Mouse (Mus musculus) gonadal fat pad, adult 2 months (tissue): ENCODE results near the gene Ildr2. TPM values are rescaled to one million over a fixed set of nuclear protein-coding genes. Genes with fewer than 3 reads are reported as not detected.
A peak's percentile ranks its signal among the peaks of the same experiment; 100 is the strongest.

ENCODE experiments used
- DNase-seq: peaks from one replicate; pipeline ENCODE4 v3.0.0-alpha.2; 2012; ENCODE audit warnings: low read depth
- polyA plus RNA-seq: library from polyadenylated mRNA; depleted of rRNA; stranded (reverse); fragments of >200 nt; gene quantifications from 2 replicates; pipeline ENCODE4 v1.2.3, GENCODE M21; 2012; rRNA removed

Gene Ildr2
- 4.1 and 6.8 TPM in 2 replicates for polyA plus RNA-seq

- no peak for DNase-seq
These were observed at the start of gene Ildr2 for GRCm38 (mm10) chr1:166253898-166254894. Gene Ildr2, plus strand, starts transcription at chr1:166254139.

GRCm38 (mm10) chr1:166204171-166204570 lies 49.8 kb upstream of the Ildr2 start:
- DNase-seq = no peak

GRCm38 (mm10) chr1:166205159-166205558 lies 48.8 kb upstream of the Ildr2 start:
- DNase-seq = no peak

GRCm38 (mm10) chr1:166209371-166209770 lies 44.6 kb upstream of the Ildr2 start:
- no peak for DNase-seq

GRCm38 (mm10) chr1:166214181-166214580 lies 39.8 kb upstream of the Ildr2 start:
- DNase-seq = no peak

GRCm38 (mm10) chr1:166238315-166238969 lies 15.5 kb upstream of the Ildr2 start, which contains the start of gene Mael:
Gene Mael, minus strand, starts transcription at chr1:166238747.
- DNase-seq = no peak

GRCm38 (mm10) chr1:166244285-166244684 lies 9.7 kb upstream of the Ildr2 start:
- DNase-seq = peak; percentile 28

GRCm38 (mm10) chr1:166255091-166255490 lies 1.2 kb downstream of the Ildr2 start:
- no peak for DNase-seq

- no peak for DNase-seq
These were observed 1.7 kb downstream of the Ildr2 start for GRCm38 (mm10) chr1:166255651-166256050.

GRCm38 (mm10) chr1:166256302-166256701 lies 2.4 kb downstream of the Ildr2 start:
- no peak for DNase-seq

- DNase-seq = no peak
These were observed 3.0 kb downstream of the Ildr2 start for GRCm38 (mm10) chr1:166256898-166257297.

GRCm38 (mm10) chr1:166259526-166259925 lies 5.6 kb downstream of the Ildr2 start:
- no peak for DNase-seq

- no peak for DNase-seq
These were observed 12.2 kb downstream of the Ildr2 start for GRCm38 (mm10) chr1:166266001-166266705.

GRCm38 (mm10) chr1:166266918-166267317 lies 13.0 kb downstream of the Ildr2 start:
- DNase-seq = no peak

- no peak for DNase-seq
These were observed 14.3 kb downstream of the Ildr2 start for GRCm38 (mm10) chr1:166268218-166268617.

- DNase-seq = no peak
These were observed 24.8 kb downstream of the Ildr2 start for GRCm38 (mm10) chr1:166278786-166279185.

GRCm38 (mm10) chr1:166279580-166280206 lies 25.8 kb downstream of the Ildr2 start:
- DNase-seq = no peak

GRCm38 (mm10) chr1:166280566-166280965 lies 26.6 kb downstream of the Ildr2 start:
- peak; percentile 20 for DNase-seq

GRCm38 (mm10) chr1:166281287-166281686 lies 27.3 kb downstream of the Ildr2 start:
- no peak for DNase-seq

- DNase-seq = no peak
These were observed 27.9 kb downstream of the Ildr2 start for GRCm38 (mm10) chr1:166281836-166282235.

GRCm38 (mm10) chr1:166282597-166283210 lies 28.8 kb downstream of the Ildr2 start:
- DNase-seq = no peak
